Mouse (Mus musculus) gastrocnemius, postnatal 25 days (tissue): ENCODE results near the gene Atp6v0a1. TPM values are rescaled to one million over a fixed set of nuclear protein-coding genes. Genes with fewer than 3 reads are reported as not detected.

Experiments
- DNase-seq: peaks from one replicate; pipeline ENCODE4 v3.0.0; 2022
- total RNA-seq, 2 experiments: library from RNA; stranded (reverse); gene quantifications; 1 replicate in 1 of 2; 2 replicates in 1 of 2; pipeline ENCODE4 v1.2.3; 2021

The Atp6v0a1 gene
- total RNA-seq, 2 experiments from 2014 or later = 56.9 to 60.0 TPM

DNA sequence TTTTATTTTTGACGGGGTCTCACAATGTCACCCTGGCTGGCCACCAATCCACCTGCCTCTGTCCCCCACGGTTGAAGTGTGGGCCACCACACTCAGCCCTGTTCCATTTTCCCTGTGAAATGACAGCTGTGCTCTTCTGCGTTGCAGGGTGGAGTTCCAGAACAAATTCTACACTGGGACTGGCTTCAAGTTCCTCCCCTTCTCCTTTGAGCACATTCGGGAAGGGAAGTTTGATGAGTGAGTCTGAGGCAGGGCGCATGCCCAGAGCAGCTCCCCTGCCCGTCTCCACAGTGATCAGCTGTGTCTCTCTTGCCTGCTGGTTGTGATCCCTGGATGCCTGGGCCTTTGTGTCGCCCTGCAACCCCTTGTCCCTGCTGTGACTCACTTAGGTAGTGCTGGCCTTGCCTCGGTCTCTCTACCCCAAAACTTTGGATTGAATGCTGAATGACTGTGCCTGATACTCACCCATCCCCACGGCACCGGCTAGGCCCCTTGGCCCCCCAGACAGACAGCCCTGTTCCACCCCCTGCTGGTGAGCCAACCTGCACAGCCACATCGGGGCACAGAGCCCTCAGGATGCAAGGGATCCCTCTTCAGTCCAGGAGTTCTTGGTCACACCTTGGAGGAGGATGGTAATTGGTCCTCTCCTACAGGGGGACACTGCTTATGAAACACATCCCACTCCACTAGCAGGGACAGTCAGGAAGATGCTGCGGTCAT is 53.1 kb downstream of the Atp6v0a1 start:
- DNase-seq = peak; percentile 81

DNA sequence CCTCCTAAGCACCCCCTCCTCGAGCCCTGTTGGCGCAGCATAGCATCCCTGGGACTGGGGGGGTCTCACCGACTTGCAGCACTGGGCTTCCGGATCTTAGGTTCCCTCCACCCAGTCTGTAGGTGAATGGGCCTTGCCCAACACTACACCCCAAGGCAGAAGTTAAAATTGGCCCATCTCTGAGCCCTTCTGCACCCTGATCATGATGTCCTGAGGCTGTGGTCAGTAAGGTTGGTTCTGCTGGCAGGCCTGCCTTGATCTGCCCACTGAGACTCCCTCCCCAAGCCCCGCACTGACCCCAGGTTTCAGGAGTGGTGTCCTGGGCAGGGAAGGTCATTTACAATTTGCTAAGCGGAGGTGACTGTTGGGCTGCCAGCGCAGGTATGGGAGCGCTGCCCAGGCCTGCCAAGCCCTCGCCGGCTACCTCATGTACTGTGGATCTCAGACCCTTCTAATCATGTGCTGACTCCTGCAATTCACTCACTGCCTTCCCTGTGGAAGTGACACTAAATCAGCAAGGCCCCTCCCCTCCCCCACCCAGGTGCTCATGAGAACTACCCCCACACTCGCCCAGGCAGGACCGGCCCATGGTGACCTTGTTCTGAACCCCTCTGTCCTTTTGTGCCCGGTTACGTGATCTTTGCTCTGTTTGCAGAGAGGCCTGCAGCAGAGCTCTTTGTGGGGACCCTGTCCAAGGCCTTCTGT is 53.9 kb downstream of the Atp6v0a1 start:
- DNase-seq = peak; percentile 50

DNA sequence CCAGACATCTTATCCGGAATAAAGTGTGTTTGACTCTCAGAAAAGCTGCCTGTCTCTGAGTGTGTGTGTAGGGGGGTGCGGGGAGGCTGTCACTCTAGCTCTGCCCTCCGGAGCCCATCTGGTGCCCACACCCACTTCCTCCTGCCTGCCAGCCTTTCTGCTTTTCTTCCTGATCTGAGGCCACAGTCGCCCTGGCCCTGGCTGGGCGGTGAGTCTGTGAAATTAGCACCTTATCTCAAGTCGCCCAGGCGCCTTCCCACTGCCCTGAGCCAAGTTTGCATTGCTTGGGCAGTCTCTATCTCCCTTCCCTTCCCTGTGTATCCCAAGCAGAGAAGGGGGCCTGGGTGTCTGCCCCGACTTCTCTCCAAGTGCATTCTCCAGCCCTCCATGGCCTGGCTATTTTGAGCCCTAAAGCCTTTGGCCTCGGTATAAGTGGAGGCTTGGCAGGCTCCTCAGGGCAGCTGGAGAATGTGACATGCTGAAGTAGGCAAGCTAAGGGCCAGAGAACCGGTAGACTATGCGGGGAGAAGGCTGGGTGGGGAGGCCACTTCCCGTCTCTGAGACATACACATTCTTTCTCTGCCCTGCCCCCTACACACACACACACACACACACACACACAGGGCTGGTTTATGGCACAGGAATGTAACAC is 54.5 kb downstream of the Atp6v0a1 start:
- DNase-seq = peak; percentile 78

DNA sequence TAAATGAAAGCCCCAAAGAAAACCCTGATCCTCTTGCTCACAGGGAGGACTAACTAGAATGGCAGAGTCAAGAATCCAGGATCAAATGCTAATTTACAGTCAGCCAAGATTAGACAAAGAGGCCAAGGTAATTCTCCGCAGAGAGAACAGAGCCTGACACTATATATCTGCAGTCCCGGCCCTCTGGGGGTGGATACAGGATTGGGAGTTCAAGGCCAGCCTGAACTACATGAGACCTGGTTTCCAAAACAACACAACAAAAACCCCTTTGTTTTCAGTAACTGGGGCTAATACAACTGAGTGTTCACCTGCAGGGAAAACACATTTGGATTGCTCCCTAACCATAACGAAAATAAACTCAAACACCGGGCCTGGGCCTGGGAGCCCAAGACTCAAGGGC is 55.2 kb downstream of the Atp6v0a1 start:
- no peak for DNase-seq

DNA sequence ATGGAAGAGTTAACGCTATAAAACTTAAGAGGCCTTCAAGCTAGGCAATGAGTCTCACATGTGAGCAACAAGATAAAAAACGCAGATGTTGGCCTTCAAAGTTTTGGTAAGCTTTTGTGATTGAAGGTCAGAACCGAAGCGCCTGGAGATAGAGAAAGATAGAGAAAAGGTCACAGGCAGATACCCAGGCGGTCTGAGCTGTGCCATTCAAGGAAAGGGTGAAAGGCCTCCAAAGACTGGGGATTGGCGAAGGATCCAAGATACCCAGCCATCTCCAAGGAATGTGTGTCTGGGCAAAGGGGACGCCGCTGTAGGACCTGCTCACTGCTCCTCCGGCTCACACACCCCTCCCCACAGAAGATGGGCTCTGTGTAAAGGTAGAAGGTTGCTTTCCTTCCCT is 55.8 kb downstream of the Atp6v0a1 start:
- DNase-seq = no peak

DNA sequence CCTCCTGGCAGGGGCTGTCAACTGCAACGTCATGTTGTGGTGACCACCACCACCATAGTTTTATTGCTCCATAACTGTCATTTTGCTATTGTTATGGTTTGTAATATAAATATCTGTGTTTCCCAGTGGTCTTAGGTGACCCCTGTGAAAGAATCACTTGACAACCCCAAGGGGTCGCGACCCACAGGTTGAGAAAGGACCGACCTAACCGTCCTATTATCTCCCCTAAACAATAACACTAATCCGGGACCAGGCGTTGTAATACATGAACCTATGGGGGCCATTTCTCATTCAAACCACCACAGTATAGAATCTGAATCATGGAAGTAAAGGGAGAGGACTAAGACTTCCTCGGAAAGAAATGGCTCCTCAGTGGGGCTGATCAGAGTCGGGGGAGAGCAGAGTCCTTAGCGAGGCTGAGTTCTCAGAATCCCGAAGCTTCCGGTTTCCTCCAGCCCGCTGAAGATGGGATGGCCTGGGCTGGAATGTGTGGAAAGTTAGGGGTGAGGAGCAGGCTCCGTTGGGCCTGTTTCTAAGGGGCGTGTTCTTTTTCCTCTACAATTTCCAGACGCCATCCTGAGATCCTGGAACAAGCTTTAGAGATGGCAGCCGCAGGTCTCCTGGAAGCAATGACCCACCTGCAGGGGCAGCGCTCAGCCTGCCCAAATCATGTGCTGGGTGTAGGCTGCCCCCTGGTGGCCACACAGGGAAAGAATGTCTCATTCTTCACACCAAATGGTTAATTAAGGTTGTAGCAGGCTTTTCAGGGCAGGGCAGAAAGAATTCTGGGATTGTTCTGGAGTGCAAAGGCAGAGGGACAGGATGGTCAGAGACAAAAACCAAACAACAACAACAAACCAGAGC is 57.5 kb downstream of the Atp6v0a1 start:
- peak; percentile 69 for DNase-seq

DNA sequence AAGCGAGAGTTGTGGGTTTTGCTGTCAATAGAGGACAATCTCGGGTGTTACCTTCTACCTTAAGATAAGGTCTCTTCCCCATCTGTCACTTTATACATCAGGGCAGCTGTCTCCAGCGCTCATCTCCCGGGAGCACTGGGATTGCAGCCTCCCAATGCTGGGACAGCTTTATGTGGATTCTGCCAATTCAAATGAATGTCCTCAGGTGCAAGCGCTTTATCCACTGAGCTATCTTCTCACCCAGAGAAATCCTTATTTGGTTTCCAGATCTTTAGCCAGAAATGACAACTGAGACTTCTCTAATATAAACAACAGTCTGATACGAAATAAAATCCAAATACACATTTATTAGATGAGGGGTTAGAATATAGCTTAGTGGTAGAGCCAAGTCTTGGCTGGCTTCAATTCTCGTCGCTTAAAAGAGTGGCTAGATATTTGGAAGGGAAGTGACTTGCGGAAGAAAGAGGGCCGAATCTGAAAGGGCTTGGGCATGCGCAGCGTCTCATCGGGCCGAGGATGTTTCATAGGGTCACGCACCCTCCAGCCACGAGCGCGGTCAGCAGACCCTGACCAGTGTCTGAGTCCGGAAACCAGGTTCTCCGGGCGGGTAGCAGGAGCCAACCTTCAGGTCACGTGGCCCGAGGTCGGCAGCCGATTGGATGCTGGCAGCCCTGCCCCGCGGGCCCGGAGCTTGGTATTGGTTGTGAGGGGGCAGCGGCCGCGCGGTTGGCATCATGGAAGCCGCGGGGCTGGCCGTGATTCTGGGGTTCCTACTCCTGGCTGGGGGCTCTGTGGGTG is 60.3 kb downstream of the Atp6v0a1 start, which contains the start of gene Naglu:
Gene Naglu (plus strand): TSS at position 622 of the 798 bp plus-strand sequence.
- DNase-seq = peak; percentile 97

DNA sequence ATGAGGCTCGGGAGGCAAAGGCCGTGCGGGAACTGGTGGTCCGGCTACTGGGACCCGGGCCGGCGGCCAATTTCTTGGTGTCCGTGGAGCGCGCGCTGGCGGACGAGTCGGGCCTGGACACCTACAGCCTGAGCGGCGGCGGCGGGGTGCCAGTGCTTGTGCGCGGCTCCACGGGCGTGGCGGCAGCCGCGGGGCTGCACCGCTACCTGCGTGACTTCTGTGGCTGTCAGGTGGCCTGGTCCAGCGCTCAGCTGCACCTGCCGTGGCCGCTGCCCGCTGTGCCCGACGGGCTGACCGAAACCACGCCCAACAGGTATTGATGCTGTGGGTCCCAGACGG is 60.9 kb downstream of the Atp6v0a1 start:
- DNase-seq = no peak

DNA sequence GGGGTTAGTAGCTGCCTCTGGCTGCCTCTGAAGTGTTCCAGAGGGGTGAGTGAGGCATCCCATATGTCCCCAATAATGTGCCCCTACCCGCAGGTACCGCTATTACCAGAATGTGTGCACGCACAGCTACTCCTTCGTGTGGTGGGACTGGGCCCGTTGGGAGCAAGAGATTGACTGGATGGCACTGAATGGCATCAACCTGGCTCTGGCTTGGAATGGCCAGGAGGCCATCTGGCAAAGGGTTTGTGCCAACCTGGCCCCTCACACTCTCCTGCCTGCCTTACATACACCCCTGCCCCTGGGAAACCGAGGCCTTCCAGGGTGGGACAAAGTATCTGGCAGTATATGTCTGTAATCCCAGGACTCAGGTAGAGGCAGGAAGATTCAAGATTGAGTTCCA is 61.7 kb downstream of the Atp6v0a1 start:
- DNase-seq = no peak

DNA sequence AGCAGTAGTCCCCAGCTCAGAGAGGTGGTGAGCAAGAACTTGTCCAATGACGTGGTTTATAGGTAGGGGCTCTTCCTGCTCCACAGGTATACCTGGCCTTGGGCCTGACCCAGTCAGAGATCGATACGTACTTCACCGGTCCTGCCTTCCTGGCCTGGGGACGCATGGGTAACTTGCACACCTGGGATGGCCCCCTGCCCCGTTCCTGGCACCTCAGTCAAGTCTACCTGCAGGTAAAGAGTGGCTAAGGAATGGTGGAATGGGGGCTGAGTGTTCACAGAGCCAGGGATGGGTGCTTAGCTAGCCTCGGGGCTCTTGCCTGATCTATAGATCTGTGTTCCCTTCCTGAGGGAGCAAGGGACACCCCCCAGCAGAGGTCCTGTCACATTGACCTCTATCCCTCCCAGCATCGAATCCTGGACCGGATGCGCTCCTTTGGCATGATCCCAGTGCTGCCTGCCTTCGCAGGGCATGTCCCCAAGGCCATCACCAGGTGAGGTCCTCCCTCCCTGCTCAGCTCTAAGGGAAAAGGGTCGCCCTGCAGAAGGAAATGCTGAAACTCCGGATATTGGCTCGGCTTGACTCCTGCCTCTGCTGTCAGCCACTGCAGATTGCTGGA is 62.7 kb downstream of the Atp6v0a1 start:
- no peak for DNase-seq

DNA sequence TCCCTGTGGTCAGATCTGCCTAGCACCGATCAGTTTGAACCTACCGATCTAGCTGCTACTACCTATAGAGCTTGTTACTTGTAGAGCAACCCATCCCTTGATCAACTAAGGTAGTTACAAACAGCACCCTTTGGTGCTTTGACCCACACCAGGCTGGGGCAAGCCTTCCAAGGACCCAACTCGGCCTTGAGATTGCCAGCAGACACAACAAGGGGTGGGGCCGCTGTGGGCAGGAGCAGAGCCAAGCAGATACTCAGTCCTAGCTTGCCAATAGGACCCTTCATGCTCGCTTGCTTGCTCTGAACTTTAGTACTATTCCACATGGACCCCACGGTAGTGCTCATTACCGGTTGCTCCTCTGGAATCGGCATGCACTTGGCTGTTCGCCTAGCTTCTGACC is 68.9 kb downstream of the Atp6v0a1 start, which contains the start of gene Hsd17b1:
Gene Hsd17b1 (plus strand): TSS at position 291 of the 400 bp plus-strand sequence.
- DNase-seq = no peak

DNA sequence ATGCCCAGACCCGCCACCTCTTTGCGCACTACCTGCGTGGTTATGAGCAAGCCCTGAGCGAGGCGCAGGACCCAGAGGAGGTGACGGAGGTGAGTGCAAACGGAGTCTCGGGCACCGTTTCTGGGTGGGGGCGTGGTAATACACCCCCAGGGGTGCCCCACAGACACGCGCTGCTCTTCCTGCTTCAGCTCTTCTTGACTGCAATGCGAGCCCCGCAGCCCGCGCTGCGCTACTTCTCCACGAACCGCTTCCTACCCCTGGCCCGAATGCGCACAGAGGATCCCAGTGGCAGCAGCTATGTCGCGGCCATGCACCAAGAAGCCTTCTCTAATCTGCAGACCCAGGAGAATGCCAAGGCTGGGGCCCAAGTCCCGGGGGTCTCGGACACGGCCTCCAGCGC is 70.5 kb downstream of the Atp6v0a1 start:
- DNase-seq = no peak

DNA sequence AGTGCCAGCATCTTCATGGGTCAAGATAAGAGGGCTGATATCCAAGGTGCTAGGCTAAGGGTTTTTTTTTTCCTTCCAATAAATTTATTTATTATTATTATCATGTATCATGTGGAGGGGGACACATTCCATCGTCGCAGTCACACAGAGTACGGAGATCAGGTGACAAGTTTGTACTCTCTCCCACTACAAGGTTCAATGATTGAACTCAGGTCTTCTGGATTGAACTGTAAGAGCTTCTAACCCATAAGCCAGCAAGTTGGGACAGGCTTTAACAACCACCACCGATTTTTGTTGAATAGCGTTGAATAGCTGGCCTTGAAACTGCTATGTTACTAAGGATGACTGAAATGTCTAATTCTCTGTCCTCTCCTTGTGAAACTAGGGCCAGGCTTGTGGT is 71.2 kb downstream of the Atp6v0a1 start:
- DNase-seq = no peak

DNA sequence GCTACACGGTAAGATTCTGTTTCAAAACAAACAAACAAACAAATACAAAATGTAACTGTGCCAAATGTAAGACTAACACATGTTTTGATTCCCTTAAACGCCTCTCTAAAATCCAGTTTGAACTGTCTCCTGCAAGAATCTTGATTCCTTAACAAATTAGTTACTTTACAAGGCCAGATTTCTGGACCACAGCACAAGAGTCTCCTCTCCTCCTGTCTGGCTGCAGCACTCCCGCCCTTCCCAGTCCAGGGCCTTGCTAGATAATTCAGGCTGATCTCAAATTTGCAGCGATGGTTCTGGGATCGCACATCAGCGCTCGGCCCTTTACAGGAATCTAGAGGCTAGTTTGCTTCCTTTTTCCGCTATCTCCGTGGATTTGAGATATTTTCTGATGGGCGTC is 72.4 kb downstream of the Atp6v0a1 start:
- DNase-seq = no peak

DNA sequence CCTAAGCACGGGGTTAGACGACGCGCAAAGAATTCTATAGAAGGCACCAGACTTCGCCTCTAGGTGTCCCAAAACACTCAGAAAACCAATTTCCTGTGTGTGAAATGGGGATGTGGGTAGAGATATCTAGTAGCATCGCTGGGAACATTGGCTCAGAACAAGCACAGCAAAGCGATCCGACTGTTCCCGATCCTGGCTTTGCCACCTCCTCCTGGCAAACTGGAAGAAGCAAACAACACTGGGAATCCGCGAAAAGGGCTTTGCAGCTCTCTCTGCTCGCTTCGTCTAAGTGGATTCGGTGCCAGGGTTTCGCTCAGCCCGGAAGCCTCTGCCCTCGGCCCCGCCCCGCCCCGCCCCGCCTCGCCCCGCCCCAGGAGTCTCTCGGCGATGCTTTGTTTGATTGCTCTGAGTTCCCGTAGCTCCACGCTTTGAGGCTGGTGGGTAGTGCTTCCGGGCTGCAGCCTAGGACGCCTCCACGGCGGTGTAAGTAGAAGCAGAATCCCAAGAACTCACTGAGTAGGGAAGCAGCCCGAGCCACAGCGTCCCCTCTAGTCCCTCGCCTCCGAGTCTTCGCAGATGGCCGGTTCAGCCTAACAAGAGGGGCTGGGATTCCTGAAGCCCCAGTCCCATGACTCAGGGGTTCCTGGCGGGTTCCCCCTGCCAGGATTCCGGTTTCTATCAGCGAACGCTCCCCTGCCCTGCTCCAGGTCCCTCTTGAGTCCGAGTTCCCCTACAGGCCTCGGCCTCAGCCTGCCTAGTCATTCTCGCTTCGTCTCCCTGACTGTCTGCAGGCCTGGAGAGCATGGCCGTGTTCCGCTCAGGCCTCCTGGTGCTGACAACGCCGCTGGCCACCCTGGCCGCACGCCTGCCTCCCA is 73.2 kb downstream of the Atp6v0a1 start, which contains the start of gene Coasy:
Gene Coasy (plus strand): TSS at position 358 of the 875 bp plus-strand sequence.
- DNase-seq = peak; percentile 86

DNA sequence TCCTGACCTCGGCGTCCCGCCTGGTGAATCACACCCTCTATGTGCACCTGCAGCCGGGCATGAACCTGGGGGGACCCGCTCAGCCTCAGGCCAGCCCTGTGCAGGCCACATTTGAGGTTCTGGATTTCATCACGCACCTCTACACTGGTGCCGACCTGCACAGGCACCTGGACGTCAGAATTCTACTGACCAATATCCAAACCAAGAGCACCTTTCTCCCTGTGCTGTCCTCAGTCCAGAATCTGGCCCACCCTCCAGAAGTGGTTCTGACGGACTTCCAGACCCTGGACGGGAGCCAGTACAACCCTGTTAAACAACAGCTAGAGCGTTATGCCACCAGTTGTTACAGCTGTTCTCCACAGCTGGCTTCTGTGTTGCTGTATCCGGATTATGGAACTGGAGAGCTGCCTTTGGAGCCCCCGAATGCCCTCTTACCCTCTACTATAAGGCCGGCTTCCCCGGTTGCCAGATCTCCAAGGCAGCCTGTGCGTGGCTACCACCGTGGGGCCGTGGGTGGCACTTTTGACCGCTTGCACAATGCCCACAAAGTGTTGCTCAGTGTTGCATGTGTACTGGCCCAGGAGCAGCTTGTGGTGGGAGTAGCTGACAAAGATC is 73.9 kb downstream of the Atp6v0a1 start:
- DNase-seq = no peak

DNA sequence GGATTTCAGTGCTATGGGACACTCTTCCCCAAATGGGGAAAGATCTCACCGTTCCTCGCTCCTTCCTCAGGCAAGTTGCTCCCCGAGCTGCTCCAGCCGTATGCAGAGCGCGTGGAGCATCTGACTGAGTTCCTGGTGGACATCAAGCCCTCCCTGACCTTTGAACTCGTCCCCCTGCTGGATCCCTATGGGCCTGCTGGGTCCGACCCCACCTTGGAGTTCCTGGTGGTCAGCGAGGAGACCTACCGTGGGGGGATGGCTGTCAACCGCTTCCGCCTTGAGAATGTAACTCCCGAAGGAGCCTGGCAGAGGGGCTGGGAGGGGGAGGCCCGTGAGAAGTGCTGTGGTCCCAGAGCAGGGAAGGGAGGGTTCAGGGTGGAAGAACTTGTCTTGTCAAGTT is 75.0 kb downstream of the Atp6v0a1 start:
- no peak for DNase-seq

DNA sequence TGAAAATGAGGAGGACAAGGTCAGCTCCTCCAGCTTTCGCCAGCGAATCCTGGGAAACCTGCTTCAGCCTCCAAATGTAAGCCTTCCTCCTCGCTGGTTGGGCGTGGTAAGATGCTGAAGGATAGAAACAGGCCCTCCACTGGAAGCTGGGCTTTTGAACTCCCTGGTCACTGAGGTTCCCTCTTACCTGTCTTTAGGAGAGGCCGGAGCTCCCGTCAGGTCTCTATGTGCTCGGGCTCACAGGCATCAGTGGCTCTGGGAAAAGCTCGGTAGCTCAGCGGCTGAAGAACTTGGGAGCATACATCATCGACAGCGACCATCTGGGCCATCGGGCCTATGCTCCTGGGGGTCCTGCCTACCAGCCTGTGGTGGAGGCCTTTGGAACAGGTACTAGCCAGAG is 75.6 kb downstream of the Atp6v0a1 start:
- DNase-seq = no peak

DNA sequence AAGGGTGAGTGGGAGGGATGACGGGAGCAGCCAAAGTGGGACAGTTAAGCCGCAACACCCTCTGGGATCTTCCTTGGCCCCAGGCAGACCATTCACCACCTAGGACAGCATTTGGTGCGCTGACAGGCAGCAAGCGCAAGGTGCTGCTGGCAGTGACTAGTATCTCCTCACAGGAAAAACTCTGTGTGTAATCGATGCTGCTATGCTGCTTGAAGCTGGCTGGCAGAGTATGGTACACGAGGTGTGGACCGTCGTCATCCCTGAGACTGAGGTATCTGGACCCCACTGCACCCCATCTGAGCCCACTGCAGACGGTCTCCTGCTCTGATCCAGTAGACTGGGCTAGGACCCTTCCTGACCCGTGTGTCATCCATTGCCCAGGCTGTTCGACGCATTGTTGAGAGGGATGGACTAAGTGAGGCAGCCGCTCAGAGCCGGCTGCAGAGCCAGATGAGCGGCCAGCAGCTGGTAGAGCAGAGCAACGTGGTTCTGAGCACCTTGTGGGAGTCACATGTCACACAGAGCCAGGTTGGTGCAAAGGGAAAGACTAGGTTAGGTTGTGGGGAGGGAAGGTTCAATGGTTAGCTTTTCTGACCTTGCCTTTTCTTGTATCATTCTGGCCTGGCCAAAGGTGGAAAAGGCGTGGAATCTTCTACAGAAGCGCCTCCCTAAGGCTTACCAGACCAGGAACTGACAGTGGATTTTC is 76.5 kb downstream of the Atp6v0a1 start:
- DNase-seq = no peak
